Mouse (Mus musculus) kidney, postnatal 25 days (tissue): ENCODE measurements around the gene Fbxo47.
"Not testable (repeated sequence)": the region's sequence is repeated elsewhere in the genome, so short reads cannot be mapped to it uniquely, and the experiment has no call there.

ENCODE experiments used
- DNase-seq, 2 experiments: peaks; one replicate each; pipeline ENCODE4 v3.0.0; 2021; ENCODE audit warnings: mixed read lengths in 2 of 2

Fbxo47 gene

GRCm38 (mm10) chr11:97877341-97877740, 6.6 kb downstream of the Fbxo47 start:
- DNase-seq: no peak

- DNase-seq: no peak
These were observed 9.6 kb downstream of the Fbxo47 start for GRCm38 (mm10) chr11:97874396-97874795.

- DNase-seq: not testable (repeated sequence)
These were observed 11.6 kb downstream of the Fbxo47 start for GRCm38 (mm10) chr11:97872378-97872777.

GRCm38 (mm10) chr11:97867591-97867990, 16.4 kb downstream of the Fbxo47 start:
- no peak for DNase-seq

GRCm38 (mm10) chr11:97866091-97866888, 17.7 kb downstream of the Fbxo47 start:
- DNase-seq: peak; percentile 25 to 51

- DNase-seq: no peak
These were observed 18.5 kb downstream of the Fbxo47 start for GRCm38 (mm10) chr11:97865421-97865820.

GRCm38 (mm10) chr11:97862148-97862547, 21.8 kb downstream of the Fbxo47 start:
- DNase-seq: no peak

GRCm38 (mm10) chr11:97855473-97855872, 28.5 kb downstream of the Fbxo47 start:
- DNase-seq: no peak

GRCm38 (mm10) chr11:97851601-97852000, 32.4 kb downstream of the Fbxo47 start:
- DNase-seq: no peak

- DNase-seq: peak; percentile 26 to 67
These were observed 33.6 kb downstream of the Fbxo47 start for GRCm38 (mm10) chr11:97850367-97850766.

GRCm38 (mm10) chr11:97842001-97842400, 42.0 kb downstream of the Fbxo47 start:
- DNase-seq: peak in 1 of 2 experiments; percentile 24

- peak; percentile 77 to 90 for DNase-seq
These were observed 42.8 kb downstream of the Fbxo47 start for GRCm38 (mm10) chr11:97840991-97841661.

GRCm38 (mm10) chr11:97840539-97840954, 43.4 kb downstream of the Fbxo47 start, which contains the start of gene B230217C12Rik:
B230217C12Rik (plus strand) TSS chr11:97840780.
- DNase-seq: peak in 1 of 2 experiments; percentile 37

- no peak for DNase-seq
These were observed 43.8 kb downstream of the Fbxo47 start for GRCm38 (mm10) chr11:97840135-97840490.

GRCm38 (mm10) chr11:97839441-97840134, 44.4 kb downstream of the Fbxo47 start:
- peak in 1 of 2 experiments; percentile 28 for DNase-seq

- DNase-seq: peak in 1 of 2 experiments; percentile 36
These were observed 45.0 kb downstream of the Fbxo47 start for GRCm38 (mm10) chr11:97838779-97839440.

- DNase-seq: peak in 1 of 2 experiments; percentile 36
These were observed 46.3 kb downstream of the Fbxo47 start for GRCm38 (mm10) chr11:97837641-97838149.

- DNase-seq: peak in 1 of 2 experiments; percentile 32
These were observed 46.9 kb downstream of the Fbxo47 start for GRCm38 (mm10) chr11:97837051-97837450.

GRCm38 (mm10) chr11:97836541-97836940, 47.4 kb downstream of the Fbxo47 start:
- peak in 1 of 2 experiments; percentile 41 for DNase-seq

- DNase-seq: peak in 1 of 2 experiments; percentile 33
These were observed 50.6 kb downstream of the Fbxo47 start for GRCm38 (mm10) chr11:97833352-97833751.

GRCm38 (mm10) chr11:97832001-97832400, 52.0 kb downstream of the Fbxo47 start:
- DNase-seq: peak in 1 of 2 experiments; percentile 67

GRCm38 (mm10) chr11:97830501-97830900, 53.5 kb downstream of the Fbxo47 start:
- DNase-seq: peak; percentile 10 to 38
